Mouse (Mus musculus) neural tube, embryonic 11.5 days (tissue): ENCODE measurements at regions not wholly inside any gene's neighbourhood (a gene's known extent, or its start where the extent isn't known, plus 50 kb on each side); places are given as distances from the start of the nearest gene placed in this dataset.

Experiments
- ATAC-seq: fragments of 200-750 bp; cut with Nextera tagmentation; 2 replicates; pipeline ENCODE4 v1.8.0; 2017; ENCODE audit warnings: moderate number of reproducible peaks, mild to moderate bottlenecking, moderate TSS enrichment, moderate library complexity; ENCODE audit not compliant: insufficient read depth, low FRiP score, low TSS enrichment
- DNase-seq: peaks from one replicate; pipeline ENCODE4 v3.0.0-alpha.2; 2015; ENCODE audit warnings: low spot score
- H3K27ac ChIP-seq: fragments of 300-500 bp; sonication (generic); 2 replicates; pipeline ENCODE4 v1.5.1; 2014; ENCODE audit warnings: low read depth, mild to moderate bottlenecking, low read length
- H3K27me3 ChIP-seq: fragments of 300-500 bp; sonication (generic); 2 replicates; pipeline ENCODE4 v1.6.1; 2014; ENCODE audit warnings: mild to moderate bottlenecking, low read length, mixed read lengths; ENCODE audit not compliant: control insufficient read depth, insufficient read depth
- H3K36me3 ChIP-seq: fragments of 300-500 bp; sonication (generic); 2 replicates; pipeline ENCODE4 v1.6.1; 2014; ENCODE audit warnings: mild to moderate bottlenecking, low read length, moderate library complexity, mixed read lengths; ENCODE audit not compliant: control insufficient read depth, insufficient read depth
- H3K4me1 ChIP-seq: fragments of 300-500 bp; sonication (generic); 2 replicates; pipeline ENCODE4 v1.6.1; 2014; ENCODE audit warnings: low read length, mixed read lengths; ENCODE audit not compliant: control insufficient read depth, insufficient read depth
- H3K4me2 ChIP-seq: fragments of 300-500 bp; sonication (generic); 2 replicates; pipeline ENCODE4 v1.6.1; 2014; ENCODE audit warnings: low read depth, mild to moderate bottlenecking, moderate library complexity
- H3K4me3 ChIP-seq: fragments of 300-500 bp; sonication (generic); 2 replicates; pipeline ENCODE4 v1.5.1; 2014; ENCODE audit warnings: low read depth, low read length
- H3K9ac ChIP-seq: fragments of 300-500 bp; sonication (generic); 2 replicates; pipeline ENCODE4 v1.6.1; 2014; ENCODE audit warnings: mild to moderate bottlenecking, low read length
- H3K9me3 ChIP-seq: fragments of 300-500 bp; sonication (generic); 2 replicates; pipeline ENCODE4 v1.6.1; 2016; ENCODE audit warnings: low read length; ENCODE audit not compliant: control insufficient read depth
- WGBS: fragments of 180-500 bp; shearing (Covaris S2); extraction: QIAGEN DNeasy Blood & Tissue Kit; methylation state at CpG from one replicate; pipeline ENCODE4 v1.1.7; 2014; 5-methylcytosine and 5-hydroxymethylcytosine counted together

- H3K27me3 ChIP-seq: no peaks in the 10 kb centered on the region
- no peaks in the 10 kb centered on the region for H3K9me3 ChIP-seq
- H3K27ac ChIP-seq: no peak overlapping the region
- no peak overlapping the region for H3K9ac ChIP-seq
- 29% methylated on average over 3 of the region's 3 CpGs for WGBS
- DNase-seq: no peak
- no peak overlapping the region for H3K4me3 ChIP-seq
- no peaks in the 10 kb centered on the region for H3K4me1 ChIP-seq
- H3K4me2 ChIP-seq: no peak overlapping the region
- no peak for ATAC-seq
- no peaks in the 10 kb centered on the region for H3K36me3 ChIP-seq
Measured at GRCm38 (mm10) chr5:97537492-97538257, 80.9 kb upstream of the Gk2 start.

DNA sequence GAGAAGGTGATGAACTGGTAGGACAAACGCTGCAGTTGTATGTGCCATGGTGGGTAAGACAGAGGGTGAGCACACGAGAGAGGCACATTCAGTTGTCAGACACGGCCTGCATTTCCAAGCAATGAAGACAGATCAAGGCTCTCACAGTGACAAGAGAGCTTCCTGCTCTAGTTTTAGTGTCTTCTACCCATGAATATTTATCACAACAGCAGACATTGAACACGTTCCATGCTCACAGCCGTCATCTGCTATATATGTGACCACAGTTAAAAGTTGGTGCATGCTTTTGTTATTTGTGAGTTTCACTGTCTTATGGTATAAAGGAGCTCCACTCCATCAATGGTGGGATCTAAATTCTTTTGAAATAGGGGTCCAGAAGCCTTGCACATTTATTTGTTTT, 76.9 kb upstream of the Gk2 start:
- Histone ChIP-seq H3K27ac (no peak overlapping the region), H3K9ac (no peak overlapping the region), H3K9me3 (no peaks in the 10 kb centered on the region), H3K36me3 (no peaks in the 10 kb centered on the region), H3K4me1 (no peaks in the 10 kb centered on the region), H3K27me3 (no peaks in the 10 kb centered on the region), H3K4me2 (no peak overlapping the region), H3K4me3 (no peak overlapping the region)
- ATAC-seq: no peak
- DNase-seq: no peak
- 80% methylated on average over 5 of the region's 5 CpGs for WGBS

- Histone ChIP-seq H3K9me3 (no peaks in the 10 kb centered on the region), H3K27me3 (no peaks in the 10 kb centered on the region), H3K9ac (no peak overlapping the region), H3K36me3 (no peaks in the 10 kb centered on the region), H3K4me2 (no peak overlapping the region), H3K4me3 (no peak overlapping the region), H3K4me1 (no peaks in the 10 kb centered on the region), H3K27ac (no peak overlapping the region)
- WGBS: 77% methylated on average over 5 of the region's 5 CpGs
- no peak for DNase-seq
- ATAC-seq: no peak
Measured at GRCm38 (mm10) chr5:97527555-97527954, 70.7 kb upstream of the Gk2 start.
